Mouse (Mus musculus): ENCODE results near the gene Olfr430. TPM values are rescaled to one million over a fixed set of nuclear protein-coding genes. Genes with fewer than 3 reads are reported as not detected.
"Not testable (repeated sequence)": the region's sequence is repeated elsewhere in the genome, so short reads cannot be mapped to it uniquely, and the experiment has no call there.

Gene Olfr430
- polyA plus RNA-seq, 1 experiment from 2014 or later = not detected

GRCm38 (mm10) chr1:174044431-174044830 is 22.0 kb upstream of the Olfr430 start:
- Histone ChIP-seq H3K9me3 (ENCODE audit: low read length) (no peaks in the 10 kb centered on the region), H3K27me3 (ENCODE audit: insufficient read depth, low read length) (no peaks in the 10 kb centered on the region), H3K4me2 (ENCODE audit: low read depth, low read length) (no peak overlapping the region), H3K4me1 (ENCODE audit: insufficient read depth) (no peaks in the 10 kb centered on the region), H3K4me3 (ENCODE audit: low read depth, low read length) (no peak overlapping the region), H3K36me3 (replicated peaks; ENCODE audit: insufficient read depth, low read length) (no peaks in the 10 kb centered on the region), H3K27ac (ENCODE audit: low read depth) (no peak overlapping the region), H3K9ac (replicated peaks) (no peak overlapping the region)
- DNase-seq (no peak), ATAC-seq (no peak)
- TF ChIP-seq EP300 (IDR thresholded peaks at IDR 0.05; ENCODE audit: low read depth) (no peak), CTCF (IDR thresholded peaks at IDR 0.05; ENCODE audit: low read depth) (no peak)
- WGBS (ENCODE audit: insufficient replicate concordance) = 60% methylated on average over 2 of the region's 2 CpGs

GRCm38 (mm10) chr1:174048227-174048626 is 18.2 kb upstream of the Olfr430 start:
- not testable (repeated sequence) for H3K4me1 ChIP-seq (ENCODE audit: insufficient read depth); H3K4me3 ChIP-seq (ENCODE audit: low read depth, low read length); H3K36me3 ChIP-seq (replicated peaks; ENCODE audit: insufficient read depth, low read length); H3K27me3 ChIP-seq (ENCODE audit: insufficient read depth, low read length); H3K27ac ChIP-seq (ENCODE audit: low read depth); DNase-seq; ATAC-seq; H3K4me2 ChIP-seq (ENCODE audit: low read depth, low read length); H3K9me3 ChIP-seq (ENCODE audit: low read length); H3K9ac ChIP-seq (replicated peaks)
- WGBS (ENCODE audit: insufficient replicate concordance) = 49% methylated on average over 6 of the region's 6 CpGs

GRCm38 (mm10) chr1:174048893-174049292 is 17.5 kb upstream of the Olfr430 start, which contains the start of gene Olfr432:
Gene Olfr432 (plus strand): TSS chr1:174049205.
- WGBS (ENCODE audit: insufficient replicate concordance) = 57% methylated on average over 2 of the region's 2 CpGs
- no peak within 1 kb of the TSS for H3K27ac ChIP-seq (ENCODE audit: low read depth)
- H3K27me3 ChIP-seq (ENCODE audit: insufficient read depth, low read length) = no peaks in the 10 kb centered on the region
- no peak for DNase-seq
- no peaks in the 10 kb centered on the region for H3K9me3 ChIP-seq (ENCODE audit: low read length)
- H3K36me3 ChIP-seq (replicated peaks; ENCODE audit: insufficient read depth, low read length) = no peaks in the 10 kb centered on the region
- no peak within 1 kb of the TSS for H3K4me3 ChIP-seq (ENCODE audit: low read depth, low read length)
- ATAC-seq = no peak
- no peaks in the 10 kb centered on the region for H3K4me1 ChIP-seq (ENCODE audit: insufficient read depth)
- no peak for TF ChIP-seq EP300 (IDR thresholded peaks at IDR 0.05; ENCODE audit: low read depth)
- TF ChIP-seq CTCF (IDR thresholded peaks at IDR 0.05; ENCODE audit: low read depth) = no peak
- no peak within 1 kb of the TSS for H3K4me2 ChIP-seq (ENCODE audit: low read depth, low read length)
- H3K9ac ChIP-seq (replicated peaks) = no peak within 1 kb of the TSS

- not testable (repeated sequence) for H3K27ac ChIP-seq (ENCODE audit: low read depth); H3K27me3 ChIP-seq (ENCODE audit: insufficient read depth, low read length); DNase-seq; H3K4me1 ChIP-seq (ENCODE audit: insufficient read depth); H3K9me3 ChIP-seq (ENCODE audit: low read length); H3K4me3 ChIP-seq (ENCODE audit: low read depth, low read length); ATAC-seq; H3K9ac ChIP-seq (replicated peaks); H3K36me3 ChIP-seq (replicated peaks; ENCODE audit: insufficient read depth, low read length); H3K4me2 ChIP-seq (ENCODE audit: low read depth, low read length)
- WGBS (ENCODE audit: insufficient replicate concordance) = 32% methylated on average over 4 of the region's 4 CpGs
Observed at GRCm38 (mm10) chr1:174049357-174049756, 17.0 kb upstream of the Olfr430 start.

- DNase-seq = no peak
- Histone ChIP-seq H3K27me3 (ENCODE audit: insufficient read depth, low read length) (no peaks in the 10 kb centered on the region), H3K9me3 (ENCODE audit: low read length) (no peaks in the 10 kb centered on the region), H3K4me3 (ENCODE audit: low read depth, low read length) (no peak overlapping the region), H3K4me1 (ENCODE audit: insufficient read depth) (no peaks in the 10 kb centered on the region), H3K4me2 (ENCODE audit: low read depth, low read length) (no peak overlapping the region), H3K9ac (replicated peaks) (no peak overlapping the region), H3K27ac (ENCODE audit: low read depth) (no peak overlapping the region), H3K36me3 (replicated peaks; ENCODE audit: insufficient read depth, low read length) (no peaks in the 10 kb centered on the region)
- TF ChIP-seq CTCF (IDR thresholded peaks at IDR 0.05; ENCODE audit: low read depth) (no peak), EP300 (IDR thresholded peaks at IDR 0.05; ENCODE audit: low read depth) (no peak)
- no peak for ATAC-seq
- WGBS (ENCODE audit: insufficient replicate concordance) = 66% methylated on average over 4 of the region's 4 CpGs
Observed at GRCm38 (mm10) chr1:174050532-174050931, 15.9 kb upstream of the Olfr430 start.

- Histone ChIP-seq H3K4me1 (ENCODE audit: insufficient read depth) (no peaks in the 10 kb centered on the region), H3K27me3 (ENCODE audit: insufficient read depth, low read length) (no peaks in the 10 kb centered on the region), H3K4me3 (ENCODE audit: low read depth, low read length) (no peak overlapping the region), H3K9me3 (ENCODE audit: low read length) (no peaks in the 10 kb centered on the region), H3K9ac (replicated peaks) (no peak overlapping the region), H3K36me3 (replicated peaks; ENCODE audit: insufficient read depth, low read length) (no peaks in the 10 kb centered on the region), H3K4me2 (ENCODE audit: low read depth, low read length) (no peak overlapping the region), H3K27ac (ENCODE audit: low read depth) (no peak overlapping the region)
- ATAC-seq (no peak), DNase-seq (no peak)
- TF ChIP-seq CTCF (IDR thresholded peaks at IDR 0.05; ENCODE audit: low read depth) (no peak), EP300 (IDR thresholded peaks at IDR 0.05; ENCODE audit: low read depth) (no peak)
- 76% methylated on average over 4 of the region's 4 CpGs for WGBS (ENCODE audit: insufficient replicate concordance)
Observed at GRCm38 (mm10) chr1:174051515-174051914, 14.9 kb upstream of the Olfr430 start.

GRCm38 (mm10) chr1:174051931-174052536 is 14.4 kb upstream of the Olfr430 start:
- no peak for ATAC-seq
- Histone ChIP-seq H3K9ac (replicated peaks) (no peak overlapping the region), H3K9me3 (ENCODE audit: low read length) (no peaks in the 10 kb centered on the region), H3K4me3 (ENCODE audit: low read depth, low read length) (no peak overlapping the region), H3K4me1 (ENCODE audit: insufficient read depth) (no peaks in the 10 kb centered on the region), H3K27ac (ENCODE audit: low read depth) (no peak overlapping the region), H3K4me2 (ENCODE audit: low read depth, low read length) (no peak overlapping the region), H3K36me3 (replicated peaks; ENCODE audit: insufficient read depth, low read length) (no peaks in the 10 kb centered on the region), H3K27me3 (ENCODE audit: insufficient read depth, low read length) (no peaks in the 10 kb centered on the region)
- DNase-seq = no peak
- WGBS (ENCODE audit: insufficient replicate concordance) = 62% methylated on average over 5 of the region's 5 CpGs
- no peak for TF ChIP-seq CTCF (IDR thresholded peaks at IDR 0.05; ENCODE audit: low read depth)

Measured in liver, postnatal 0 days (tissue).